Mouse (Mus musculus) large intestine, adult 2 months (tissue): ENCODE measurements around the gene Cdca8. TPM values are rescaled to one million over a fixed set of nuclear protein-coding genes. Genes with fewer than 3 reads are reported as not detected.
"Not testable (repeated sequence)": the region's sequence is repeated elsewhere in the genome, so short reads cannot be mapped to it uniquely, and the experiment has no call there.

Source experiments
- DNase-seq: peaks from one replicate; pipeline ENCODE4 v3.0.0-alpha.2; 2012; ENCODE audit warnings: low read depth, low spot score
- WGBS: fragments of 180-500 bp; shearing (Covaris S2); methylation state at CpG from one replicate; pipeline ENCODE4 v1.1.7; 2018; 5-methylcytosine and 5-hydroxymethylcytosine counted together
- polyA plus RNA-seq: library from polyadenylated mRNA; depleted of rRNA; stranded (reverse); fragments of >200 nt; gene quantifications from 2 replicates; pipeline ENCODE4 v1.2.3, GENCODE M21; 2012; rRNA removed

Cdca8 gene
- polyA plus RNA-seq, result 32.2 and 42.9 TPM in 2 replicates

DNA sequence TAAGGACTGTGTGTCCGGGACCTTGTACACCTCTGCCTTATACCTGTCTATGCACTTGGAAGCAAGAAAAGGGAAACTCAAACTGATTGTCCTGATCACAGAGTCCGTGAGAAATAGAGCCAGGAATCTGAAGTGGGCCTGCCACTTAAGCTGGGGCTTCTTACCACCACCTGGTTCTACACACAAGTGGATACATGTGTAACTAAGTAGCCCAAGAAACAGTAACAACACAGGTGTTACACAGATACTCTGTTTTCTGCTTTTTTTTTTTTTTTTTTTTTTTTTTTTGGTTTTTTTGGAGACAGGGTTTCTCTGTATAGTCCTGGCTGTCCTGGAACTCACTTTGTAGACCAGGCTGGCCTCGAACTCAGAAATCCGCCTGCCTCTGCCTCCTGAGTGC is at the start of gene Cdca8:
TSS of gene Cdca8 (minus strand) at position 101 of the 400 bp plus-strand sequence.
- not testable (repeated sequence) for DNase-seq

GRCm38 (mm10) chr4:124988382-124988781 is 49.3 kb upstream of the Cdca8 start:
- WGBS, result 25% methylated on average over 9 of the region's 9 CpGs

More for the DNA sequence above, at the start of gene Cdca8:
- 92% methylated on average over 4 of the region's 4 CpGs for WGBS

GRCm38 (mm10) chr4:124987711-124988097 is 48.6 kb upstream of the Cdca8 start:
- DNase-seq, result no peak
- WGBS, result 13% methylated on average over 10 of the region's 10 CpGs

More at GRCm38 (mm10) chr4:124988382-124988781, 49.3 kb upstream of the Cdca8 start:
- DNase-seq, result no peak

DNA sequence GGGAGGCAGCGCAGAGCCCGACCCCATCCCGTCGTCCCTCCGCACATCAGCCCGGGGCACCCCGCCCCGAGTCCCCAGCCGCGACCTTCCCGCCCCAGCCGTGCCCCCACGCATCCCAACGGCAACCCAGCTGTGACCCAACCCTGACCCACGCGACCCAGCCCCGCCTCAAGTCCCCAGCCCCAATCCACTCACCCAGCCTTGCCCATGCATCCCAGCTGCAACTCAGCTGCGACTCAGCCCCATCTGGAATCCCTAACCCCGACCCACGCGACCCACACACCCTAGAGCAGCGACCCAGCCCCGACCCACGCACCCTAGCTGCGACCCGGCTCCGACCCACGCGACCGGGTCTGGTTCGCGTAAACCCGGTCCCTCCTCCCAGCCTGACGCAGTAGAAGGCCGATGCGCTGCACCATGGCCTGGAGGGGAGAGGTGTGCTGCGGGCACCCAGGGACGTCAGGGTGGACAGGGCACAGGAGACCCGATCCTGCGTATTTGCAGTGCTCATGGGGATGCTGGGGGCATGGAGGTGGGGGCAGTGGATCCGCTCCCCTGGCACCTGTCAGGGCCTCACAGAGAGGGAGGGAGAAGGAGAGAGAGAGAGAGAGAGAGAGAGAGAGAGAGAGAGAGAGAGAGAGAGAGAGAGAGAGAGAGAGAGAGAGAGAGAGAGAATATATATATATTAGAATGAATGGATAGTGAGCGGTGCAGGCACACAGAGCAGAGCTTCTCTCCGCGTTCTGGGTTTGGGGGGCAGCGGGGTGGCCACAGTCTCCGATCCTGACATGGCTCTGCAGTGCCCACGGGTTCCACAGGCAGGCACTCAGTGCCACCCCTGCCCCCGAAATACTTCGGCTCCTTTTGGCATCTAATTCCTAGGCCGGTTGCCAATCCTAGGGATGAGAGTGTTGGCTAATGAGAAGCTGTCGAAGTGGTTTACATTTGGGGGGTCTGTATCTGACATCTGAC is 47.9 kb upstream of the Cdca8 start:
- DNase-seq, result no peak
- 6% methylated on average over 50 of the region's 51 CpGs for WGBS

DNA sequence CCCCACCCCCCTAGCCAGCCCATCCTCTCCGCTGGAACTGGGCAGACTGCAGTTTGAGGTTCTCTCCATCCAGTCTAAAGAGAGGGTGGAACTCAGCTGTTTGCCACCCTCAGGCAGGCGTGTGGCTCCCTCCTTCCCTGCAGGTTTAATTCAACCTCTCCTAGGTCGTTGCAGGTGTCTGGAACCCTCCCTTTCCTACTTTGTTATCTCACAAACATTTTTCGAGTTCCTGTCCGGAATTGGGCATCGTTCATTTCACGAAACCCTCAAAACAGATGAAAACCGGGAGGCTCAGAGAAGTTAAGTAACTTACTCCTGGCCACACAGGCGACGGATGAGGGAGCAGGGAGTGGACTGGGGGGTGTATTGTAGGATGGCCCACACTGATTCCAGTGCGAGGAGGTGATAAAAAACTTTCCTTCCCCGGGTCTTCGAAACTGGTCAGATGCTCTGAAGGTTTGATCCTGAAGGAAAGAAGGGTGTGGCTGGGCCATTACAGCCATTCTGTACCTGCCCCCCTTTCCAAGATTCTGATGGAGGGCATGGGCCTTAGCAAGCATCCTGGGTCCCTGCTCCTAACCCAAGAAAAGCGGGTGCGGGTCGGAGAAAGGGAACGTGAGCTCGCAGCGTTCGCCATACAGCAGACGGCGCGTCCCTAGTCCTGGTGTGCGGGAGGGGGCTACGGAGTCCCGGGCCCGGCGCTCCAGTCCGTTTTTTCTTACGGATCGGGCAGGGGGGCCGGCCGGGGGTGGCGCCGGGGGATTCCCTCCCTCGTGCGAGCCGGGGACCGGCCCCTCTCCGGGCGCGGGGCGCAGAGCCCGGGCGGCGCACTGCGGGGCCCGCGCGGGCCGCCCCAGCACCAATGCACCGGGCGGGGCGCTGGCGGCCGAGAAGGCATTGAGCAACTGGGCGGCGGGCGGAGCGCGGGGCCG is 46.8 kb upstream of the Cdca8 start, which contains the start of gene Rspo1:
TSS of gene Rspo1 (plus strand) at position 760 of the 932 bp plus-strand sequence.
- DNase-seq, result no peak
- 2% methylated on average over 61 of the region's 62 CpGs for WGBS

- no peak for DNase-seq
- WGBS, result 10% methylated on average over 18 of the region's 18 CpGs
Measured at GRCm38 (mm10) chr4:124984871-124985670, 46.0 kb upstream of the Cdca8 start.

- 13% methylated on average over 9 of the region's 9 CpGs for WGBS
- DNase-seq, result no peak
Measured at GRCm38 (mm10) chr4:124983893-124984526, 44.9 kb upstream of the Cdca8 start.

DNA sequence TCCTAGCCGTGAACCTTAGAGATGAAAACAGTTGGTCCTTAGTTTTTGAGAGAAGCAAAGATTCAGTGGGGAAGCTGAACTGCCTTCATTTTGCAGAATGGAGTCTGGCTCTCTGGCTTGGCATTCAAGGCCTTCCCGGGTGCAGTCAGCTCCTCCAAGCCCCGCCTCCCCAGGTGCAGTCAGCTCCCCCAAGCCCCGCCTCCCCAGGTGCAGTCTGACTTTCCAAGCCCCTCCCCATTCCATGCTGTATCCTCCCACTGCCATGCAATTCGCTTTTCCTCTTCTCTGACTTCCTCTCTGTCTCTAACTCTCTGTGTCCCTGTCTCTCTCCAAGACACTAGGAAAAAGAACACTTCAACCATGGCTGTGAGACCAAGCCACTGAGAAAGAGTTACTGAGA is 39.1 kb upstream of the Cdca8 start:
- no peak for DNase-seq
- WGBS, result 13% methylated on average over 5 of the region's 5 CpGs

DNA sequence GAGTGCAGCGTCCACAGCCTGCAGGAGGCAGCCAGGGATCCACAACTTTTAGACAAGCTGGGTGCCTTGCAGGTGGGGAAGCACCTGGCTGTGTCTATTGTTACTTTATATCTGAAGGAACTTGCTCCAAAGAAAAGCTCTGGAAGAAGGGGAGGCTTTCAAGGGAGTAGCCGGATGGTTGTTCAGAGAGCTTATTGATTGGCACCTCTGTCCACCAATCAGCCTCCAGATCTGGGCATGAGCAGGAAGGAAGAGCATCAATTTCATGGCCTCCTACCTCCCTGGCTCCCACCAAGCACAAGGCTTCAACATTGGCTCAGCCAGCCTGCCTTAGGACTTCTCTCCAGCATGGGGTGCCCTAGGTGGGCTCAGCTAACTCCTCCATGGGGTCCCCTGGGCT is 34.2 kb upstream of the Cdca8 start:
- DNase-seq, result no peak
- 70% methylated on average over 2 of the region's 2 CpGs for WGBS

- 60% methylated on average over 9 of the region's 9 CpGs for WGBS
- no peak for DNase-seq
Measured at GRCm38 (mm10) chr4:124972316-124972715, 33.2 kb upstream of the Cdca8 start.

GRCm38 (mm10) chr4:124971094-124971493 is 32.0 kb upstream of the Cdca8 start:
- DNase-seq, result no peak
- 32% methylated on average over 8 of the region's 8 CpGs for WGBS

DNA sequence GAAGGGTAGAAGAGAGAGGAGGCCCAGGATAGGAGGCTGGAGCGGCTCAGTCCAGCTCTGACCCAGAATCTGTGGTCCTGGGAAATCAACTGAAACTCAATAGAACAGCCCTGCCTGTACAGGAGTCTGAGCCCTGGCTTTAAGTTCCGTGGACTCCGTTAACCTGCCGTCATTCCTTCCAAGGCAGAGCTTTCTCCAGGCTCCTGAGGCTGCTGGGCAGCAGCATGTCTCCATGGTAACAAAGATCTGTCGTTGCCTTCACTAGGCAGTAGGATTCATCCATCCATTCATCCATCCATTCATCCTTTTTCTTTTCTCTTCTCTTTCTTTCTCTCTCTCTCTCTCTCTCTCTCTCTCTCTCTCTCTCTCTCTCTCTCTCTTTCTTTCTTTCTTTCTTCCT is 31.6 kb upstream of the Cdca8 start:
- WGBS, result 33% methylated on average over 5 of the region's 5 CpGs
- DNase-seq, result no peak

DNA sequence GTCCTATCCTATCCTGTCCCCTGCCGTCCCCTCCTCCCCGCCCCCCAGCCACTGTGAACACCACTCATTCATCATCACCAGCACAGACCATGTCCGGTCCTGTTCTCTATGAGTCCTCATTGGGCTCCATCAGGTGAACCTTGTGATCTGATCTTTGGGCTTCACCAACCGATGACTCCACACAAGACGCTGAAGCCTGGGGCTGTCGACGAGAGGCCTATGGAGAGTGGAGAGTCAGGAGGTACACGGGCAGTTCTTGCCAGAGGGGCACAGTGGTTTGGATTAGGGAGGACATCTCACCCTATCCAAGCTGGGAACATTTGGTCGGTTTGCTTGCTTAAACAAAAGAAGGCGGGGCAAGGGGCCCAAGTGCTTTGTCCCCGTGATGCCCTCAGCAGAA is 31.1 kb upstream of the Cdca8 start:
- DNase-seq, result no peak
- WGBS, result 67% methylated on average over 11 of the region's 11 CpGs

DNA sequence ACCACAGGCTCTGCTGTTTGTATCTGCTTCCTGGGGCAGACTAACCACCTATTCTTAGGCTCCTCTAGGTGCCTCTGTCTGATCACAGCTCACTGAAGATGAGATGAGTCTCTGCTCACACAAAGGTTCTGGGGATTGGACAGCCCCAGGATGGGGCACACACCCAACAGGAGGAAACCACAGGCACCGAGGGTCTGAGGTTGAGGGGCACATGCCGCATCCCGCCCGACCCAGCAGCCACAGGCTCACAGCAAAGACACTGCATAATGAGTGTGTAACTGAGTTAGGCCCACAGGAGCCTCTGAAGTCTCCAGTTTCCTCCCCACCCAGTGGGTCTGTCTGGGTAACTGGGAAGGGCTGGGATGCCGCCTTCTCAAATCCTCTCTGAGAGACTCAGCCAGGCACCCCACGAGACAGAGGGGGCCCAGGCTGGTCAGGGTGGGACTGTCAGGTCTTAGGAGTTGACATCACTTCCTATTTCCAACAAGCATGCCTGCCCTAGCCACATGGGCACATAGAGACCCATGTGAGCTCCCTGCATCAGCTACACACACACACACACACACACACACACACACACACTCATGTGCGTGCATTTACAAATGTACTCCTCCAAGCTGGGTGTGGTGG is 30.2 kb upstream of the Cdca8 start:
- 81% methylated on average over 7 of the region's 7 CpGs for WGBS
- DNase-seq, result no peak

- no peak for DNase-seq
- WGBS, result 66% methylated on average over 6 of the region's 6 CpGs
Measured at GRCm38 (mm10) chr4:124968711-124969110, 29.6 kb upstream of the Cdca8 start.

- no peak for DNase-seq
- WGBS, result 48% methylated on average over 8 of the region's 8 CpGs
Measured at GRCm38 (mm10) chr4:124964912-124965599, 25.9 kb upstream of the Cdca8 start.

DNA sequence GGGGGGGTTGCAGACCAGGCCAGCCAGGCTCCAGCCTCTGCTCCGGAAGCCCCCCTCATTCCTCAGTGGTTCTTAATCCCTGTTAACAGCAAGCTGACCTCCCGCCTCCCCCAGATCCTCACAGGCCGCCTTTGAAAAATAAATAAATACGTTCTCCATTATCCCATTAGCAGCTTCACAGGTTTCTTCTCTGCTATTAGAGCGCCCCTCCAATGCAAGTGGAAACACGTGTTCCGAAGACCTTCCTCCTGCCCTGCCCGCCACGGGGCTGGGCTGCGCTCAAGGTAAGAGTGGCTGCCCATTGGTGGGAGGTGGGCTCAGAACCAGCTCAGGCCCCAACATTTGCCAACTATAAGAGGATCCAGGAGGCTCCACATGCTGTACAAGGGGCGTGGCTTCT is 23.5 kb upstream of the Cdca8 start:
- DNase-seq, result no peak
- WGBS, result 48% methylated on average over 11 of the region's 11 CpGs

DNA sequence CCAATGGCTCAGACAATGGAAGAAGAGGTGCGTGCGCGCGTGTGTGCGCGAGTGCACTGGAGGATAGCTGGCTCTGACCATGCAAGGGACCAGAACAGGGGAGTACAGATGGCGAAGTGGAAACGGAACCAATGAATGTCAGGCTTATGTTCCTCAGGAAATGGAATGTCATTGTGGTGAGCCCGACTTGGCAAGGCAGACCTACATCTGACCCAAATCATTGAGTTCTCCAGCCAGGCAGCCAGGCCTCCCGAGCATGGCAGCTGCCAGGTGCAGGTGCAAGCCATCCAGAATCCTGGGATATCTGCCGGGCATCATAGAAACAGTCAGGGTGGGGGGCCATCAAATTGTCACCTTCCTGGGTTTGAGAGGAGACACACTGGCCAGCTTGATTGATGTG is 21.8 kb upstream of the Cdca8 start:
- 84% methylated on average over 11 of the region's 11 CpGs for WGBS
- no peak for DNase-seq
